Mouse (Mus musculus): Measurements from ENCODE around the gene Scd4. TPM values are rescaled to one million over a fixed set of nuclear protein-coding genes. Genes with fewer than 3 reads are reported as not detected.

Scd4 gene
- polyA plus RNA-seq (2016; fragmentation: Nextera tagmentation; extraction: Ambion mirVana): 0.09 TPM in 2 replicates

DNA sequence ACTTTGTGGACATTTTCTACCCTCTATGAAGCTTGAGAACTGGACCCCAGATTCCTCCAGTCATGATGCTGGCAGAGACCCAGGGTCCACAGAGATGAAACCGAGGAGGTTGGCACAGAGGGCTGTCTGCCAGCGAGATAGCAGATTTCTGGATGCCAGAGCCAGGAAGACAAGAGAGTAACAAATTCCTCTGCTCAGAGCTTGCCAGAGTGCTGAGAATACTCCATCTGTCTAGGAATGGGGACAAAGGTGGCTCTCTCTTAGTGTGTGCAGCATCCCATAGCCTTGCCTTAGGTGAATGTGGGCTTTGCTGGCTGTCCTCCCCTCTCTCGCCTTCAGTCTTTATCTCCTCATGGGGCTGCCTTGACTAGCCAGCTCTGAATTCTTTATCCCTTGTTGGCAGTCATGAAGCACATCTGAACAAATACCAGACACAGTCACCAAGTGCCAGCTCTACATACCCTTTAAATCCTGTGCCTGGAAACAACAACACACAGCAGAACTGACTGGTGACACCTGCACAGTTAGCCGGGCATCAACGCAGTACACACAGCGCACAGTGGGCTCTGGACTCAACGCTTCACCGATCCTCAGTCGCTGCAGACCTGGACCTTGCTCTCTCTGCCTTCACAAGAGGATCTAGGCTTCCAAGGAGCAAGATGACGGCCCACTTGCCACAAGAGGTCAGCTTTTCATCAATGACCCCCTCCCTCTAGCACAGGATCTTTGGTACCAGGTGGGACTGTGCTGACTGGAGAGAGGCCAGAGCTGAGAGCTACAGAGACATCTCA lies at the start of gene Scd4:
Gene Scd4 (plus strand): TSS at position 260 of the 791 bp plus-strand sequence.
- no peak for ATAC-seq (ENCODE audit: insufficient number of reproducible peaks, insufficient read depth, low FRiP score, low TSS enrichment)
- Histone ChIP-seq H3K27me3 (no peaks in the 10 kb centered on the region), H3K4me3 (no peak within 1 kb of the TSS), H3K4me2 (replicated peaks) (no peak within 1 kb of the TSS), H3K9ac (no peak within 1 kb of the TSS), H3K36me3 (no peaks in the 10 kb centered on the region), H3K9me3 (no peaks in the 10 kb centered on the region), H3K27ac (no peak within 1 kb of the TSS), H3K4me1 (0 out of 2 replicates have a peak, but pooled peaks cover 4% of the 10 kb centered on the region)
- WGBS: 87% methylated on average over 10 of the region's 10 CpGs

DNA sequence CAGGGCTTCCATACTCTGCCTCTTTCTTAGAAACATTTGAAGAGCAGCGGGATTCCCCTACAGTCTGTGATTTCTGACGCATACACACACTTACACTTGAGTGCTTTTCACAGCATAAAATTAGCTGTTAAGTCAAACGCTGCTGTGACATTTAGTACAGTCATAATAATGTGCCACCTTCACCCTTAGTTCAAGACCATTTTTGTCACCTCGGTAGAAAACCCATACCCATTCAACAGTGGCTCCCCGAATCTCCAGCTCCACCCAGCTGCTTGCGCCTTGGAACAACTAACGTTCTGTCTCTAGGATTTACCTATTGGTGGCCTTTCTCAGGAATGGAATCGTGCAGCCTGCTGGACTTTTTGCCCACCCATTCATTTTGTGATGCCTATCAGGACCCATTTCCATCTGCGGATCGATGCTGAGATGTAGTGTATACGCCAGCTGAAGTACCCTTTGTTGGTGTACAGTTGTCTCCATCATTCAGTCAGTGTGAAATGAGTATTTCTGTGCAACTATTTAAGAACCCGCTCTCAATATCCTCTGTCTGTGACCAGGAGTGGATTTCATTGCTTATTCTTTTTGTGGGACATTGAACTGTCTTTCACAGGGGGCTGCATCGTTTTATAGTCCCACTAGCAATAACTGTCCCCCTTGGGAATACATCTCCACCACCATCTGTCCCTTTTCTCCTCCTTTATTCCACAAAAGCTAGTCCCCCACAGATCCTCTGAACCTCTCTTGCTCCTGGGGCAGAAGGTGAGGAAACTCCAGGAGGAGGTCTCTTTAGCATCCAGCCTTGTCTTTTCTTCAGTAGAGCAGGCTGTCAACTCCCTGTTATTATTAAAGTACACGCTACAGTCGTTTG lies 49.5 kb upstream of the Scd4 start:
- WGBS: 37% methylated on average over 15 of the region's 15 CpGs
- peaks cover 41% of the 10 kb centered on the region for H3K4me1 ChIP-seq

DNA sequence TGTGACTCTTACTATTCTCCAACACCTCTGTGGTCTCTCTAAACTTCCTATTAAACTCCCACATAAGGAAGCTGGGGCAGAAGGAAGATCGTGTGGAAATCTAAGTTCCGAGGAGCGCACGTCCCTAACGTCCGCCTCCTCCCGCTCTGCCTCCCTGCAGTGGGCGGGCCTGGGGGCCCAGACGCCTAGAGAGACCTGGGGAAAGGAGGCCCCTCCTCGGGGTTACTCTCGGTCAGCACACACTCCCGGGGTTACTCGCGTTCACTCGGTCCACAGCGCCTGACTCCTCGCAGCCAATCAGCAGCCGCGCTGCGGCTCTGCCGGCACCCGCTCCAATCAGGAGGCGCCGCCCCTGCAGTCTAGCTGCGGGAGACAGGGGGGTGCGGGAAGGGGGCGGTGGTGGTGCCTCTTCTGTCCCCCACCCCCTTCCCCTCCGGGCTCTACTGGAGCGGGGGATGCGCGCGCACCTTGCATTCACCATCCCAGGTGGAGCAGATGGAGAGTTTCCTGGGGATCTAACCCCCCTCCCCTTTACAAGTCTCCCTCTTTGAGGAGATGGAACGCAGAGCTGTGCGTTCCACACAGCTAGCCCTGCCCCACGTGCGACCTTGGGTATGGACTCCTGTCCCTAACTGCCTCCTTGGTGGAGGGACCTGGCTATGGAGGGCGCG lies 48.7 kb upstream of the Scd4 start:
- peaks cover 41% of the 10 kb centered on the region for H3K4me1 ChIP-seq
- peak overlapping the region; percentile 75 for H3K4me2 ChIP-seq (replicated peaks)
- H3K36me3 ChIP-seq: no peaks in the 10 kb centered on the region
- no peaks in the 10 kb centered on the region for H3K9me3 ChIP-seq
- peak overlapping the region; percentile 99 for H3K27ac ChIP-seq
- H3K27me3 ChIP-seq: no peaks in the 10 kb centered on the region
- peak; percentile 100 for ATAC-seq (ENCODE audit: insufficient number of reproducible peaks, insufficient read depth, low FRiP score, low TSS enrichment)
- under 1% methylated on average over 38 of the region's 38 CpGs for WGBS
- H3K9ac ChIP-seq: peak overlapping the region; percentile 58
- H3K4me3 ChIP-seq: peak overlapping the region; percentile 38

More for the DNA sequence above, 49.5 kb upstream of the Scd4 start:
- no peaks in the 10 kb centered on the region for H3K27me3 ChIP-seq
- H3K27ac ChIP-seq: peak overlapping the region; percentile 99
- no peaks in the 10 kb centered on the region for H3K36me3 ChIP-seq
- H3K4me3 ChIP-seq: peak overlapping the region; percentile 38
- no peak for ATAC-seq (ENCODE audit: insufficient number of reproducible peaks, insufficient read depth, low FRiP score, low TSS enrichment)
- no peaks in the 10 kb centered on the region for H3K9me3 ChIP-seq
- H3K9ac ChIP-seq: peak overlapping the region; percentile 34; the same call in 1 of the 2 replicates
- H3K4me2 ChIP-seq (replicated peaks): peak overlapping the region; percentile 75

DNA sequence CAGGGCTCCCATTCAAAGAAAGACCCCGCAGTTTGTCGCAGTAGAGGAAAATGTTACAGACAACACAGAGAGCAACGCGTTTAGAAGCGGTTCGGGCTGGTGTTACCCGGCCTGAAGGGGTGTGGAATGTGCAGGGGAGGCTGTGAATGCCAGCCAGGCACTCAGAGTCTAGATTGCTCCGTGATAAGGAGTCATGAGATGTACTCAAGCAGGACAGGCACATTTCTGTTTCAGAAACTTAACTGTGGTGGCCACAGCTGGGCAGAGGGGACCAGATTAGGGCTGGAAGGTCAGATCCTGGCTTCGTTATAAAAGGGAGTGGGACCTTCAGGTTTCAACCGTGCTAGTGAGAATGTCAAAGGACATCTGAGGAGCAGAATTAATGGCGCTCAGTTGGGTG lies 48.2 kb upstream of the Scd4 start:
- Histone ChIP-seq H3K27me3 (no peaks in the 10 kb centered on the region), H3K4me2 (replicated peaks) (peak overlapping the region; percentile 75), H3K9me3 (no peaks in the 10 kb centered on the region), H3K4me1 (peaks cover 41% of the 10 kb centered on the region), H3K27ac (peak overlapping the region; percentile 99), H3K4me3 (peak overlapping the region; percentile 38), H3K9ac (peak overlapping the region; percentile 58), H3K36me3 (no peaks in the 10 kb centered on the region)
- WGBS: 3% methylated on average over 11 of the region's 11 CpGs
- ATAC-seq (ENCODE audit: insufficient number of reproducible peaks, insufficient read depth, low FRiP score, low TSS enrichment): peak; percentile 22; the same call in 1 of the 2 replicates

DNA sequence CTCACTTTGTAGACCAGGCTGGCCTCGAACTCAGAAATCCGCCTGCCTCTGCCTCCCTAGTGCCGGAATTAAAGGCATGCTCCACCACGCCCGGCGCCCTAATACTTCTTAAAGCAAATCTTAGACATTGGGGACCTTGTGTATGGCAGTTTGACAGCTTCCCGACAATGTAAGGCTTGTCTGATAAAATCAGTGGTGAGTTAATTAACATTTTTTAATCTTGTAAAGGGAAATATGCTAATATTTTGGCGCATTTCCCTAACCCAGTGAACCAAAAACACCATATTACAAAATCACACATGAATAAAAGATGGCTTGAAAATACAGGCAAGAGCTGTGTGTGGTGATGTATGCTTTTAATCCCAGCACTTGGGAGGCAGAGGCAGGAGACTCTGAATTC lies 47.3 kb upstream of the Scd4 start:
- no peaks in the 10 kb centered on the region for H3K27me3 ChIP-seq
- no peaks in the 10 kb centered on the region for H3K36me3 ChIP-seq
- H3K9me3 ChIP-seq: no peaks in the 10 kb centered on the region
- WGBS: 94% methylated on average over 8 of the region's 8 CpGs
- peaks cover 40% of the 10 kb centered on the region for H3K4me1 ChIP-seq
- no peak overlapping the region for H3K27ac ChIP-seq
- H3K4me2 ChIP-seq (replicated peaks): no peak overlapping the region
- no peak overlapping the region for H3K9ac ChIP-seq
- no peak for ATAC-seq (ENCODE audit: insufficient number of reproducible peaks, insufficient read depth, low FRiP score, low TSS enrichment)
- no peak overlapping the region for H3K4me3 ChIP-seq

DNA sequence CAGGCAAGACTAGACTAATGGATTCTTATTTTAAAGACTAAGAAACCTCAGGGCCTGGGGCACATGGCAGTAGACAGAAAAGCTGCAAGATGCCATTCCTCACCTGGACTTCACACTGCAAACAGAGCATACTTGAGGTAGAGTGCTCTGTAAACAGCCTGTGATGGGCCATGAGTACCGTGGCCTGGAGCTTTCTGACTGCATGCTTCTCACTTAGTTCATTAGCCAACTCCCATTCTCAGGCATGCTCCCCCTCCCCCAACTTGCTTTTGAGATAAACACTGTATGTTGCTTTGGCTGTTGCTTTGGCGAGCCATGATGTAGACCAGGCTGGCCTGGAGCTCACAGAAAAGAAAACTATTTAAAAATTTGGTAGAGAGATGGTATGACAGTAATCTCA lies 46.8 kb upstream of the Scd4 start:
- Histone ChIP-seq H3K4me3 (no peak overlapping the region), H3K9ac (no peak overlapping the region), H3K4me2 (replicated peaks) (no peak overlapping the region), H3K9me3 (no peaks in the 10 kb centered on the region), H3K27ac (no peak overlapping the region), H3K4me1 (peaks cover 34% of the 10 kb centered on the region), H3K36me3 (no peaks in the 10 kb centered on the region), H3K27me3 (no peaks in the 10 kb centered on the region)
- ATAC-seq (ENCODE audit: insufficient number of reproducible peaks, insufficient read depth, low FRiP score, low TSS enrichment): no peak
- 58% methylated on average over 2 of the region's 2 CpGs for whole genome bisulfite sequencing

DNA sequence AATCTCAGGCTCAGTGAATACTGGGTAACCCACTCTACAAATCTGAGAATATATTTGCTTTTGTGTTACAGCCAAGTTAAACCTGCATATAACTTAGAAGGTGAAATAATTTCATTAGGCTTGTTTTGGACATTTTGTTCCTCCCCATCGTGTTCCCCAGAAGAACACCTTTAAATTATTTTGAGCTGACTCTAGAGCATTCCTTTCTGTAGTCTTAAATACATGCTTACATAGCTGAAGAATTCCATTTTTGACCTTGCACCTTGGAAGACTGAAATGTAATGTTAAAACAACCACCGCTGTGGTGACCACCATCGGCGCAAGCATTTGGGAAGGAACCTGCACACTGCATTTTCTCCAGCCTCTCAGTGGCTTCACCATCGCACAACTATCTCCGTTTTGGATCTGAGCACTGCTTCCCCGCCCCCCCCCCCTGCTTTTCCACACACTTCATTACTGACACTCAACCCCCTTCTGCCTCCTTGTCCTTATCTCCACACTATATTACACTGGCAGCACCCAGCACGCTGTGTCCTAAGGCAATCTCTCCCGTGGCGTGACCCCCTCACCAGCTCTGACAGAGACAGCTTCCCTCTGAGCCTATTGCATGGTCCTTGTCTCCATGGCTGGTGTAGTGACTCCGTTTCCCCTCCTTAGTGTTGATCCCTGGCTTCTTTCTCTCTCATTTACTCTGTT lies 45.3 kb upstream of the Scd4 start:
- H3K4me2 ChIP-seq (replicated peaks): no peak overlapping the region
- H3K27ac ChIP-seq: no peak overlapping the region
- ATAC-seq (ENCODE audit: insufficient number of reproducible peaks, insufficient read depth, low FRiP score, low TSS enrichment): no peak
- WGBS: 72% methylated on average over 11 of the region's 11 CpGs
- no peak overlapping the region for H3K4me3 ChIP-seq
- H3K9me3 ChIP-seq: no peaks in the 10 kb centered on the region
- H3K36me3 ChIP-seq: no peaks in the 10 kb centered on the region
- no peak overlapping the region for H3K9ac ChIP-seq
- peaks cover 27% of the 10 kb centered on the region for H3K4me1 ChIP-seq
- H3K27me3 ChIP-seq: no peaks in the 10 kb centered on the region

DNA sequence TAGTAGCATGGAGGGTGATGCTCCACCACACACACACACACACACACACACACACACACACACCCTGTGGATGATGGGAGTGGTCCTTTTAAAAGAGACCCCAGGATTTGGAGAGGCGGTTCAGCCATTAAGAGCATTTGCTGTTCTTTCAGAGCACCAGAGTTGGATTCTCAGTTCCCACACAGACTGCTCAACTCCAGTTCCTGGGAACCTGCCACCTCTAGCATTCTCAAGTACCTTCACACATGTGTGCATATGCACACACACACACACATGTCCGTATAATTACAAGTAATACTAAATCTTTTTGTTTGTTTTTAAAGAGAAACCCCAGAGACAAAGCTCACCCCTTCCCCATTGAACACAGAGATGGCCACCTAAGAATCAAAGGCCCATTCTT lies 40.8 kb upstream of the Scd4 start:
- no peak for ATAC-seq (ENCODE audit: insufficient number of reproducible peaks, insufficient read depth, low FRiP score, low TSS enrichment)
- Histone ChIP-seq H3K36me3 (peaks cover 22% of the 10 kb centered on the region), H3K27me3 (no peaks in the 10 kb centered on the region), H3K9ac (no peak overlapping the region), H3K4me1 (peaks cover 20% of the 10 kb centered on the region), H3K27ac (peak overlapping the region; percentile 99), H3K4me3 (no peak overlapping the region), H3K4me2 (replicated peaks) (peak overlapping the region; percentile 66; the same call in 1 of the 2 replicates), H3K9me3 (no peaks in the 10 kb centered on the region)
- WGBS: 85% methylated on average over 2 of the region's 2 CpGs

DNA sequence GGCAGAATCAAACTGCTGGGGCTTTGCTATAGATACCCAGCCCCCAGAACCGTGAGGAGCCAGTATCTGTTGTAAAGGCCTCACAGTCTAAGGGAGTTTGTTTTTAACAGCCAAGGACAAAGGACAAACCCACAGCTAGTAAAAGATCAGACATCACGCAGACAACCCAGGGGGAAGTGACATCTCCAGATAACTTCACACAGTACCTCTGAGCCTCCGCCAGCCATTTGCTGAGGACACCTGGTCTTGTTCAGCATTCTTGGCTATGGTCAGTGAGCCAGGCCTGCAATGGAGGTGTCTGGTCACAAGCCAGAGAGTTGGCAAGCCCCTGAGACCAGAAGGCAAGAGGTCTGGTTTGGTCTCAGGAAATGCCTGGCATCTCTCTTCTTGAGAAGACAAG lies 40.4 kb upstream of the Scd4 start:
- H3K4me2 ChIP-seq (replicated peaks): peak overlapping the region; percentile 66
- no peaks in the 10 kb centered on the region for H3K27me3 ChIP-seq
- no peaks in the 10 kb centered on the region for H3K9me3 ChIP-seq
- no peak overlapping the region for H3K9ac ChIP-seq
- H3K27ac ChIP-seq: peak overlapping the region; percentile 99
- 69% methylated on average over 3 of the region's 3 CpGs for WGBS
- H3K4me1 ChIP-seq: peaks cover 24% of the 10 kb centered on the region
- ATAC-seq (ENCODE audit: insufficient number of reproducible peaks, insufficient read depth, low FRiP score, low TSS enrichment): no peak
- H3K36me3 ChIP-seq: peaks cover 26% of the 10 kb centered on the region
- H3K4me3 ChIP-seq: peak overlapping the region; percentile 87

DNA sequence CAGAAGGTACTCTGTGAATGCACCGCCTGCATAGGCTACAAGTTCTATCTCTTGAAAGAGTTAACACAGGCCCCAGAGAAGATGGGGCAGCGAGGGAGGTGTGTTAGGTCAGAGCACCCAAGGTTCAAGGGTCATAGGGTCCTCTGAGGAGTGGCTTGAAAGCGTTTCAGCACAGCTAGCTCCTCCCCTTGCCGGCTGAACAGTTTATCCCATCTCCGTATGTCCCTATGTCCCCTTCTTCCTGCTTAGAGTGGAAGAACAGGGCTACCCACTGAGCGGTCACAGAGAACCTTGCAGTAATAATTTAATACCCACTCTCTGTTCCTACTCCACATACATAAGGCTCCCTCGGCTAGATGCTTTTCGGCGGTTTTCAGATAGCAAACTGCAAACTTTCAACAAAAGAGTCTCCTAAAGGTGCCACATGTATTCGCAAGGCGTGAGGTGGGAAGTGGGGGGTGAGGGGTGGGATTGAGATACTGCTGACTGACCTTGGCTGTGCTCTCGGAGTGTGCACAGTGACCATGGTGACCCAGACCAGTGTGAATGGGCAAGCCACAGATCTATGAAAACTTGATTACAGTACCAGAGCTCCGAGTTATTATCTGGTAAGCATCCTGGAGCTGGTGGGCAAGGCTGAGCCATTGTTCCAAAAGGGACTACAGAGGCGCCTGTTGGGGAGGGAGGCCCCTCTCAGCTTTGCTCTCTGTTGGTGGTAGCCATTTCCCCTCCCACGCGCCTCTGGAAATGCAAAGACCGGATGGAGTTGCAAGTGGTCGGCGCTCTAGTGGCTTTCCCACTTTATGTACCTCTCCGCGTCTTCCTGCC lies 39.7 kb upstream of the Scd4 start, which contains the start of gene Scd2:
Gene Scd2 (plus strand): TSS at position 734 of the 828 bp plus-strand sequence.
- H3K4me2 ChIP-seq (replicated peaks): peak within 1 kb of the TSS; percentile 98
- peak within 1 kb of the TSS; percentile 87 for H3K9ac ChIP-seq
- peak within 1 kb of the TSS; percentile 99 for H3K27ac ChIP-seq
- peak within 1 kb of the TSS; percentile 87 for H3K4me3 ChIP-seq
- peaks cover 33% of the 10 kb centered on the region for H3K36me3 ChIP-seq
- WGBS: 3% methylated on average over 21 of the region's 21 CpGs
- H3K9me3 ChIP-seq: no peaks in the 10 kb centered on the region
- H3K27me3 ChIP-seq: no peaks in the 10 kb centered on the region
- H3K4me1 ChIP-seq: peaks cover 30% of the 10 kb centered on the region
- ATAC-seq (ENCODE audit: insufficient number of reproducible peaks, insufficient read depth, low FRiP score, low TSS enrichment): no peak
